Mouse (Mus musculus): ENCODE measurements around the gene Tnik.

GRCm38 (mm10) chr3:28374738-28375510 is 111.9 kb downstream of the Tnik start:
- no peak for TF ChIP-seq CTCF (IDR thresholded peaks at IDR 0.05; ENCODE audit: borderline replicate concordance, control insufficient read depth, extremely low read depth, insufficient read depth, low read length, poor library complexity)
- no peak for TF ChIP-seq POLR2A (IDR thresholded peaks at IDR 0.05; ENCODE audit: control insufficient read depth, extremely low read depth, insufficient read depth, low read length, poor library complexity)

All from thymus, adult 2 months (tissue).